Mouse (Mus musculus) NIH3T3 (cell line): ENCODE measurements around the gene Padi3.
A peak's percentile ranks its signal among the peaks of the same experiment; 100 is the strongest.

ENCODE experiments used
- DNase-seq: peaks from one replicate; pipeline ENCODE4 v3.0.0-alpha.2; 2012; ENCODE audit warnings: low read depth

Padi3 gene

DNA sequence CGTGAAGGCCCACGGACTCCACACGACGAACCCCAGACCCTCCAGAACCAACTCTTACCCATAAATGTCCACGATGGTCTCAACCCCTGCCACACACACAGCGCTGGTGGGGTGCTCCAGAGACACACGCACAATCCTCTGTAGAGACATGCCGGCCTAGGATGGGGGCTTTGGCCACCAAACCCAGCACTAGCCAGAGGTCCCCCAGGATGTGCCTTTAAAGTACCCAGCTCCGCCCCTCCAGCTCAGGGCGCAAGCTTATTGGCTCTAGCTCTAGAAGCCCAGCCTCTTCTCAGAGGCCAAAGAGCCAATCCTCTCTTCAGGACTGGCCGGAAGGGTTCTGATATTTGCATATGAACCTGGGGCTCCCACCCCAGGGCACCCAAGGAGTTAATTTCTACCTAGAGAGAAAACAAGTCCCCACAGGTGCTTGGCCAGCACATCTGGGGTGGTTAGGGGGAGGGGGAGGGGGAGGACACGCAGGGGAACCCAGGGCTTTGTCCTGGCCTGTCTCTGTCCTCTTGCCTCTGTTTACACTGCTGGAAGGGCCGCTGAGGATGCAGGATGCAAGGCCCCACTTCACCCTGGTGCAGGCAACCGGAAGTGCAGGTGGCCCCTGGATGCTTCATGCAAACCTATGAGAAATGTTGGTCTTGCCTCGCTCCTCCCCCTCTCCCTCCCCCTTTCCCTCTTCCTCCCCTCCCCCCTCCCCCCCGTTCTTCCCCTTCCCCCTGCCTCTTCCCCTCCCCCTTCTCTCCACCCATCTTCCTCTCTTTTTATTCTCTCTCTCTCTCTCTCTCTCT, at the start of gene Padi3:
Padi3 (minus strand) TSS at position 191 of the 803 bp plus-strand sequence.
- DNase-seq, result no peak

- DNase-seq, result no peak
These were observed 48.8 kb upstream of the Padi3 start for GRCm38 (mm10) chr4:140859291-140859690.

GRCm38 (mm10) chr4:140857813-140858212, 47.4 kb upstream of the Padi3 start:
- no peak for DNase-seq

DNA sequence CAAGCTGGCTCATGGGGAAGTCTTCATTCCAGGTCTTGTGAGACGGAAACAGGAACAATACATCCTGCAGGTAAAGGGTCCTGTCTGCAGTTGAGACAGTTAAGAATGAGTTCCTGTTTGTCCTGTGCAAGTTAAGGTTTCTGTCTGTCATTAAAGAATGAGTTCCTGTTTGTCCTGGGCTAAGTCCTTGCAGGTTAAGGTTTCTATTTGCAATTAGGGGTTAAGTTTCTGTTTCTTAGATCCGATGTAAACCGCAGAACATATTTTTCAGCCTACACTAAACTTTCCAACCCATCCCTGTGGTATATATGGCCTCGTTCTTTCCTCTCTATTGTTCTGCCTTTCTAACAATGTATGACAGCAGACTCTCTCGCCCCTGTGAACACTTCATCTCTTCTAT, 46.6 kb upstream of the Padi3 start:
- DNase-seq, result no peak

- DNase-seq, result no peak
These were observed 44.7 kb upstream of the Padi3 start for GRCm38 (mm10) chr4:140855151-140855550.

GRCm38 (mm10) chr4:140854455-140854864, 44.0 kb upstream of the Padi3 start:
- DNase-seq, result no peak

- DNase-seq, result no peak
These were observed 43.2 kb upstream of the Padi3 start for GRCm38 (mm10) chr4:140853626-140854025.

GRCm38 (mm10) chr4:140849310-140849709, 38.9 kb upstream of the Padi3 start:
- no peak for DNase-seq

DNA sequence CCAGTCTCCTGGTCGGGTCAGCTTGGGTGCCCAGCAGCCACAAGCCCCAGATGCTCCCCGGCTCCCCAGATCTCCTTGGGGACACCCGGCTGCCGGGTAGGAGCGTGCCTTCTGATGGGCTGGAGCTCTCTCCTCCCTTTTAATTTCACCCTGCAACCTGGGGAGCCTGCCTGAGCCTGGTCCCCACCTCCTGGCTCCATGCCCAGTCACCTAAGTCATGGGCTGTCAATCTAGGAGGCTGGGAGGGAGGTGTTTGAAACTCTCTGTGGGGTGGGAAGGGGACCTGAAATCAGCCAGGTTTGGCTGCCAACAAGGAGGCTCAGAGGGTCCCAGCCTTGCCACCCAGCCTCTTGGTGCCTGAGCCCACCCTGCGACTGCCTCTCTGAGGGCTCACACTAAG, 35.2 kb upstream of the Padi3 start, which contains the start of gene Padi1:
Padi1 (minus strand) TSS at position 113 of the 400 bp plus-strand sequence.
- no peak for DNase-seq

DNA sequence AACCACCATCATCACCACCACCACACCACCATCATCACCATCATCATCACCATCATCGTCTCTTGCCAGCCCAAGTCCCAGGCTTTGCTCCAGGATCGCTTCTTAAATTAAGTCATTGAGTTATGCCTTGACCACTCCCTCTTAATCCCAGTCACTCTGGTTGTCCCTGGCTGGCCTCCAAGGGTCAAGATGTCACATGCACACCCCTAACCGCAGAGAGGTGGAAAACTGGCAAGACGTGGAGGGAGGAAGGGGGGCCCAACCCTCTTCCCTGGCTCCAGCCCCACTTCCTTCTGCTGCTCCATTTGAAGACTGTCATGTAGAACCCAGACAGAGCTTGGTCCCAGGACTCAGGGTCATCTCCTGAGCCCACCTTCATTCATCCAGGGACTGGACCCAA, 34.5 kb upstream of the Padi3 start:
- peak; percentile 4 for DNase-seq

GRCm38 (mm10) chr4:140843670-140844280, 33.3 kb upstream of the Padi3 start:
- DNase-seq, result no peak

DNA sequence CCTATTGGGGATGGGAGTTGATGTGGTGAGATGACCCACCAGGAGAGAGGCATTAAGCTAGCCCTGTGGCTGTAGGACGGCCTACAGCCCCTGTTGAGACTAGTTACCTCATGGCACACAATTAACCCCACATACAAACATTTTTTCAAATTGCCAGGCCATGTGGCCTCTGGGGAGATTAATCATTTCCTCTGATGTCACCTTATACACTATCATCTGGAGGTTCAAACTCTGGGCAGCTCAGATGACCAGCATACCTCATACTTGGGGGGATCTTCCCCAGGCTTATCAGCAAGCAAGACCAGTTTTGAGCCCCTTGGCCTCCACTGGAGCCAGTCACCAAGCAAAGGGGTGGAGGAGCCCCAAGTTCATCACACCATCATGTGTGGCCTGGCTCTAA, 32.5 kb upstream of the Padi3 start:
- DNase-seq, result peak; percentile 5

DNA sequence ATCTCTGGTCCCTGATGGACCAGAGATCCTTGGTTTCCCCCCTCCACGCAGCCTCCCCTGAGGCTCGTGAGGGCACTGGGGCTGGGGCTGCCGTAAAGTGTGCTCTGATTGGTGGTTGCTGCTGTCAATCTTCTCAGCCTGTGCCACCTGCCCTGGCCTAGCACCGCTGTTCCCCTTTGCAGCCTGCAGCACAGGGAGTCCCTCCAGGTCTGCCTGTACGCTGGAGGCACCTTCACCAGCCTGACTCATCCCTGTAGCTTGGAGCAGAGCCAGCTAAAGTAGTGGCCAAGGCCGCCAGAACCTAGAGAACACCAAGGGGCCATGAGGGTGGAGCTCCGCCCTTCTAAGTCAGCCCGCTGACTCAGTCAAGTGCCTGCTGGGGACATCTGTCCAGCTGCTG, 27.4 kb upstream of the Padi3 start:
- peak; percentile 57 for DNase-seq

DNA sequence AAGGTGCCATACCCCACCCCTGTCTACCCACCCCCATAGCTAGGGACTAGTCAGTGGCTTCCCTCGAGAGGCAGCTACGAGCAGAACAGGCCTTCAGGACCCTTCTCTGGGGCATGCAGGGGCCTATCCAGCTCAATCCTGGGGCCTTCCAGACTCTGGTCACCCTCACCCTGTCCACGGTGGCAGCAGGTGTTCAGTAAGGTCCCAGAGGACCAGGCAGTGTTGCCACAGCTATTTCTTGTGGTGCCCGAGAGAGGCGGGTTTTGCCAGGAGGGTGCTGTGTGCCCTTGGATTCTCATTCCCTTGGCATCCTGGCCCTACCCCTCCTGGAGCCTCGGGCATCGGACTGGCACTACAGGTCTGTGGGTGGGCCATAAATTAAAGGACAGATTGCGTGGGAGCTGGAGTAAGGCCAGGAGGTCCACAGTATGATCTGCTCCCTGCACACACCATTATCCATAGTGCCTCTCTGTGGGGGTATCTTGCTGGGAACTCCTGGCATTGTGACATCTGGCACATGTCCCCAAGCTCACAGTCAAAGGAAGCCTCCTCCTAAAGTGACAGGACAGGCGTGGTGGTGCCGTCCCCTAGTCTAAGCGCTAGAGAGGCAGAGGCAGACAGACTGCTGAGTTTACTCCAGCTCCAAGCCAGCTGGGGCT, 25.9 kb upstream of the Padi3 start:
- no peak for DNase-seq

GRCm38 (mm10) chr4:140835682-140836081, 25.2 kb upstream of the Padi3 start:
- DNase-seq, result no peak

DNA sequence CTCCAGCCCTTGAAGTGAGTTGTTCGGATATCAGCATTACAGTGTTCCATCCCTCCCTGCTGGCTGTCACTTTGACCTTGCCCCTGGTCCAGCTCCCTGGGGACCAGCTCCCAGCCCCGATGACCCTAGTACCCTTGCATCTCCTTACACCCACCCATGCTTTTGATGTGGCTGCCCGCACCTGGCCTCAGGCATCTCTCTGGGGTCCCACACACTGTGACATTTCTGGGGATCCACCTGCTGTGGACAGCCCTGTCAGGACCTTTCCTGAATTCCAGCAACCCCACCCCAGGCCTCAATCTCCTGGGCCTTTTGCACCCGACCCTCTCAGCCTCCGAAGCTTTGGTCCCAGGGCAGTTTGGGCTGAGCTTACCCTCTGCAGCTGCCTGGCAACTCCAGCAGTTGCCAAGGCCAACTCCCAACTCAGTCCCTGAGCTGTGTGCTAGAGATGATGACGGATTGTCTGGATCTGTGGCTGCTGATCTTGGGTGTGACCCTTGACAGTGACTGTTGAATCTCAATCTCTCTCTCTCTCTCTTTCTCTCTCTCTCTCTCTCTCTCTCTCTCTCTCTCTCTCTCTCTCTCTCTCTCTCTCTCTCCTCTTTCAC, 24.0 kb upstream of the Padi3 start:
- DNase-seq, result peak; percentile 9

- no peak for DNase-seq
These were observed 22.4 kb upstream of the Padi3 start for GRCm38 (mm10) chr4:140832821-140833220.

DNA sequence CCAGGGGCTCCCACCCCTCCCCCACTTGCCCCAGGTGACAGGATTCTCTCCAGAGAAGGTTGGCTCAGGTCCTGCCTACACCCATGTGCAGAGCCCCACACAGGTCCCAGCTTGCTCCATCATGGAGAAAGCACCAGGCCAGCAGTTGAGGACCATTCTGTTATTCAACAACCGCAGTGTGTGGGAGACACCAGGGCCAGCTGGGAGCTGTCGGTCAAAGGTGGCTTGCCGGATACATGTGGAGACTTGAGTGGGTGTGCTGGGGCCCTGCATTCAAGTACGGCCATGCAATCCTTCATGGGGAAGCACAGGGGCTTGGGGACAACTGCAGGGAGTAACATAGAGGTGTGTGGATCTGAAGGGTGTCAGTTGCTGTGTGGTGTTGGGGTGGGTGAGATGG, 21.4 kb upstream of the Padi3 start:
- DNase-seq, result no peak

DNA sequence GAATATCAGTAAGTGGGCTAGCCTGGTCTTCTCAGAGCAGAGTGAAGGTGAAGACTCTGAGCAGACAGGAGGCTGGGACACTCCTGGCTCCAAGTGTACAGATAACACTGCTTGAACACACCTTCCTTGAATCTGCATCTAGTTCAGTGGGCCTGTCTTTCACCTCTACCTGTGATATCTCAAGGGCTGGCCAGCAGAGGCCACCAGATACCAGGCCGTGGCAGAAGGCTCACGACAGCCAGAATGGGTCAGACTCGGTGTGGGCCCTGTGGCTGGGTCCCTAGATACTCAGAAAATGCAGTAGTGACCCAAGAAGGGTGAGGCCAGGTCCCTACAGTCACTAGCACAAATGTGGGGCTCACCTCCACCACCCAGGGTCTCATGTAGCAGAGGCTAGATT, 16.8 kb upstream of the Padi3 start:
- no peak for DNase-seq

- DNase-seq, result no peak
These were observed 15.5 kb upstream of the Padi3 start for GRCm38 (mm10) chr4:140825942-140826341.

DNA sequence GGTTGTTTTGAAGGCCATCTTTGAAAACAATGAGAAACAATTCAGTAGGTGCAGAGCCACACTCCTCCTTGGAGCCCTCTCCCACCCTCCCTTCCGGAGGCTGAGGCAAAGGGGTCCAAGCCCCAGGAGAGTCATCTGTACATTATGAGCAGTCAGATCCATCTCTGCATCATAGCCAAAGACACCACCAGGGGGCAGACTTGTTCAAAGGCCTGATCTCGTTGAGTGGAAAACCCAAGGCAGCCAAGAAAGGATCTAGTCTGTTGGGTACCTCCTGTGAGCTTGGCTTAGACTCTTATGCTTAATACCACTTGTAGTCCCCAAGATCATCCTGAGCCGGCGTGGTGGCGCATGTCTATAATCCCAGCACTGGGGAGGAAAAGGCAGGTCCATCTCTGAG, 11.5 kb upstream of the Padi3 start:
- DNase-seq, result peak; percentile 22

GRCm38 (mm10) chr4:140817413-140817812, 7.0 kb upstream of the Padi3 start:
- no peak for DNase-seq
